Mouse (Mus musculus) neural tube, embryonic 10.5 days (tissue): Measurements from ENCODE around the gene Rps27a.

Experiments
- DNase-seq: peaks from one replicate; pipeline ENCODE4 v3.0.0-alpha.2; 2017; ENCODE audit warnings: low spot score; ENCODE audit errors: extremely low spot score

Rps27a gene

DNA sequence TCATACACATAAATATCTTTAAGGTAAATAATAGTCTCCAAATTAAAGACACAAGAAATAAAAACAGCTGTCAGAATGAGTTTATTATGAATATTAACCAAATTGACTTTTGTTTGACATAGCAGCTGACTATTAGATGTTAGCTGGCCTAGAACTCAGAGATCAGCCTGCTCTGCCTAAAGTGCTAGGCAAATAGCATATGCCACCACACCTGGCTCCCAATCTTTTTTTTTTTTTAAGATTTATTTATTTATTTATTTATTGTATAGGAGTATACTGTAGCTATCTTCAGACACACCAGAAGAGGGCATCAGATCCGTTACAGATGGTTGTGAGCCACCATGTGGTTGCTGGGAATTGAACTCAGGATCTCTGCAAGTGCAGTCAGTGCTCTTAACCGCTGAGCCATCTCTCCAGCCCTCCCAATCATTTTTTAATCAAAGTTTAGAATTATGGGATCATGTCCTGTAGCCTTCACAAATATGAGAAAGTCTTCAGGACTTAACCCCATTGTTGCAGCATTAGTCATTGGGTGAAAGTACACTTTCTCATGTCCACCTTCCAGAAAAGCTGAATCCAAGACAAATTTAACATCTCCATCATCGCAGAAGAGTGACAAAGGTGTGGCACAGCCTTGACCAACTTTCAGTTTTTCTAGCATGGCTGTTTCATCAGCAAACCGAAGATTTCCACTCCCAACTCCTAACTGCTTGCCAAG lies 34.9 kb downstream of the Rps27a start:
- DNase-seq = no peak

DNA sequence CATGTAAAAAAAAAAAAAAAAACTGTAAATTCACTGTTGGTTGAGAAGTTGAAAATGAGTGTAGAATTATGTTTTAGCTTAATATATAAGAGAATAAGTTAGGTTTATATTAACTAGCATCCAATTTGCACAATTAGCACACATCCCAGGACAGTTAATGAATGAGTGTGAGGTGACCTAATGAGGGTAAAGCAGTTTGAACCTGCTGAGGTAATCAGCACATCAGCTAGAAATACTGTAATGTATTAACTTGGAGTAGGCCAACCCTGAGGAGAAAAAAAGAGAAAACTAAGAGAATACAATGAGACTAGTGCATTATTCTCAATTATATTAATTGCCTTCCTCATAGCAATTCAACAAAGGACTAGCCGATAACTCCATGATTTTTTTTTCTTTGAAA lies 38.5 kb downstream of the Rps27a start:
- DNase-seq = no peak

DNA sequence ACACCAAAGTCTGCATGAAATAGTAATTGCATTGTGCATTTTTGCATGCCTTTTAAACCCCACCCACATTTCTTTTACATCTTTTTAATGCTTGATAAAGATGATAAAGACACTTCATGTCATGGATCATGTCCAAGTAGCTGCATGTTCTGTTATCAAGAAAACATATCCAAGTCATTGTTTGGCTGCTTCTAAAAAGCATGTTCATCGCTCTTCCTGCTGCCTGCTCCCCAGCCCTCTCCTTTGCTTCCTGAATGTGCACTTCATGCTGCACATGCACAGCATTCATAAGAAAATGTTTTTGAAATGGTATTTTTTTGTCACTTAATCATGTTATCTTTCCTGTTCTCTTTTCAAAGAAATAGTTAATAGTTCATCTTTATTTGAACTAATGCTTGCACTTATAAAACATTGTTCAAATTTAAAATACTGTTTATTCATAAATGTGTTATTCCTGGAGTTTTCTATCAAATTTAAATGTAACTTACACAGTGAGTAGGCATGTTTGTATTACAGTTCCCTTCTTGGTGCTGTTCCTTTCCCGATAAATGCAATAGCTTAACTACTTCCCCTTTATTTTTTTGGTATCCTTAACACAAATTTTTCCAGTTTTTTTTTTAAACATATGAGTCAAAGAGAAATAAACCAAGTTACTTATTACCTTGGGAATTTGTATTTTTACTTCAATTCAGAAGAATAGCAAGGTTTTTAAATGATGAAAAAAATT lies 42.8 kb downstream of the Rps27a start:
- no peak for DNase-seq

DNA sequence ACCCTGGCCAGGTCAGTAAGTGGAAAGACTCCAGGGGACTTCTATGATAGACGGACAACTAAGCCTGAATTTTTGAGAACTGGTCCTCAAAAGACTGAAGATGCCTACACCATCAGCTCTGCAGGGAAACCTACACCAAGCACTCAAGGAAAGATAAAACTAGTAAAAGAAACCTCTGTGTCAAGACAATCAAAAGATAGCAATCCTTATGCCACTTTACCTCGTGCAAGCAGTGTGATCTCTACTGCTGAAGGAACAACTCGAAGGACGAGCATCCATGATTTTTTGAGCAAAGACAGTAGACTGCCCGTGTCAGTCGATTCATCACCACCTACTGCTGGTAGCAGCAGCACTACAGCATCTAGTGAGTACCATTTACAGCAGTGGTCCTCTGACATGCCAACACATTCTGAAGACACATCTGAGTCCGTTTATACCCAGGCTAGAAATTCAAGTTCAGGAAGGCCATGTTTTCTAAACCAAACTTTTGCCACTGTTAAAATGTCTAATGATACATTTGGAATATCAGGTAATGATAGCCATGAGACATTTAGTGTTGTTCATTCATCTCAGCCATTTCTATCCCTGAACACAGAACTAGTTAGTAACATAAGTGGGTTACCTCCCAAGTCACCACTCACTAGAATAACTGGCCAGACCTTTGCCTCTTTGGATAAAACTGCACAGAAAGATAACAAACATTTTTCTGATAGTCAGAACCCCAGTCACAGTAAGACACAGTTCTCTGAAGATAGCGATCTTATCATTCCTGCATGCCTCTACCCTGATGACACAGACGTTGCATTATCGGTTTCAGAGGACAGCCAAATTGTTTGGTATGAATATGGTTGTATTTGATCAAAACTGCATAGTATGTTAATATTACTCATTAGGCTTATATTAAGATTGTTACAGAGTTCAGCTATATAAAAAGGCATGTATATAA lies 43.7 kb downstream of the Rps27a start:
- DNase-seq = no peak

DNA sequence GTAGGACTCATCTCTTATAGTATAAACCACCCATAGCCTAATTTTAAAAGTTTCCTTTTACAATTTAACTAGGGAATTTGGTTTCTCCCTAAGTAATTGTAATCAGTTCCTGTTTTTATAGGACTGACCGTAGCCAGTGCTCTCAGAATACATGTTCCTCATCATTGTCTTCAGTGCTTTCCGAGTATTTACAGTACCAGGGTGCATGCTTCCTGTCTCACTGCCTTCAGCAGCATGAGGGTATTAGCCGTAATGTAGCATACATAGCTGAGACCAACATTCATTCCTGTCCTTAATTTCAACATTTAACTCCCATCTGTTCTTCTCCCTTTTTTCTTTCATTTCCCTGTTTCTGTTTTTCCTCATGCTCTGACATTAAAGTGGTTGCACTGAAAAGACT lies 50.9 kb downstream of the Rps27a start:
- DNase-seq = no peak
